Mouse (Mus musculus): Measurements from ENCODE around the gene Serhl.
A peak's percentile ranks its signal among the peaks of the same experiment; 100 is the strongest.
"Not testable (repeated sequence)": the region's sequence is repeated elsewhere in the genome, so short reads cannot be mapped to it uniquely, and the experiment has no call there.

The Serhl gene

GRCm38 (mm10) chr15:83089429-83089605 is at the start of gene Serhl:
Serhl (plus strand) TSS chr15:83089506.
- DNase-seq (ENCODE audit: low spot score) = no peak

- DNase-seq (ENCODE audit: low spot score) = no peak
Observed at GRCm38 (mm10) chr15:83040156-83040555, 49.1 kb upstream of the Serhl start.

- no peak for DNase-seq (ENCODE audit: low spot score)
Observed at GRCm38 (mm10) chr15:83042655-83043361, 46.5 kb upstream of the Serhl start.

- DNase-seq (ENCODE audit: low spot score) = no peak
Observed at GRCm38 (mm10) chr15:83043362-83043708, 46.0 kb upstream of the Serhl start.

GRCm38 (mm10) chr15:83045565-83045964 is 43.7 kb upstream of the Serhl start:
- not testable (repeated sequence) for DNase-seq (ENCODE audit: low spot score)

GRCm38 (mm10) chr15:83046308-83046707 is 43.0 kb upstream of the Serhl start:
- no peak for DNase-seq (ENCODE audit: low spot score)

- DNase-seq (ENCODE audit: low spot score) = no peak
Observed at GRCm38 (mm10) chr15:83046730-83047129, 42.6 kb upstream of the Serhl start.

- no peak for DNase-seq (ENCODE audit: low spot score)
Observed at GRCm38 (mm10) chr15:83052341-83053104, 36.8 kb upstream of the Serhl start.

GRCm38 (mm10) chr15:83053261-83053660 is 36.0 kb upstream of the Serhl start:
- no peak for DNase-seq (ENCODE audit: low spot score)

- DNase-seq (ENCODE audit: low spot score) = no peak
Observed at GRCm38 (mm10) chr15:83055569-83055968, 33.7 kb upstream of the Serhl start.

- DNase-seq (ENCODE audit: low spot score) = no peak
Observed at GRCm38 (mm10) chr15:83056378-83057083, 32.8 kb upstream of the Serhl start.

- DNase-seq (ENCODE audit: low spot score) = no peak
Observed at GRCm38 (mm10) chr15:83057533-83057932, 31.8 kb upstream of the Serhl start.

- no peak for DNase-seq (ENCODE audit: low spot score)
Observed at GRCm38 (mm10) chr15:83059233-83059660, 30.1 kb upstream of the Serhl start.

- DNase-seq (ENCODE audit: low spot score) = no peak
Observed at GRCm38 (mm10) chr15:83061689-83062088, 27.6 kb upstream of the Serhl start.

- DNase-seq (ENCODE audit: low spot score) = not testable (repeated sequence)
Observed at GRCm38 (mm10) chr15:83062582-83062981, 26.7 kb upstream of the Serhl start.

GRCm38 (mm10) chr15:83065543-83065942 is 23.8 kb upstream of the Serhl start:
- DNase-seq (ENCODE audit: low spot score) = peak; percentile 71

GRCm38 (mm10) chr15:83068270-83068669 is 21.0 kb upstream of the Serhl start:
- no peak for DNase-seq (ENCODE audit: low spot score)

- no peak for DNase-seq (ENCODE audit: low spot score)
Observed at GRCm38 (mm10) chr15:83070942-83071341, 18.4 kb upstream of the Serhl start.

GRCm38 (mm10) chr15:83071752-83072151 is 17.6 kb upstream of the Serhl start:
- no peak for DNase-seq (ENCODE audit: low spot score)

- peak; percentile 22 for DNase-seq (ENCODE audit: low spot score)
Observed at GRCm38 (mm10) chr15:83074179-83074578, 15.1 kb upstream of the Serhl start.

- peak; percentile 60 for DNase-seq (ENCODE audit: low spot score)
Observed at GRCm38 (mm10) chr15:83075607-83076525, 13.4 kb upstream of the Serhl start.

GRCm38 (mm10) chr15:83083530-83083929 is 5.8 kb upstream of the Serhl start:
- no peak for DNase-seq (ENCODE audit: low spot score)
